Mouse (Mus musculus): Measurements from ENCODE around the gene Gm20388. TPM values are rescaled to one million over a fixed set of nuclear protein-coding genes. Genes with fewer than 3 reads are reported as not detected.

The Gm20388 gene
- total RNA-seq, 1 experiment = 27.0 TPM

GRCm38 (mm10) chr8:122198378-122199025, 2287.9 kb downstream of the Gm20388 start:
- in situ Hi-C loops (cut with MboI; ENCODE audit: low sequenced_read_pairs in 2 of 2, unreplicated experiment in 2 of 2) = no loop called here
- H3K9me3 ChIP-seq (ENCODE audit: control insufficient read depth, insufficient read depth, low read depth, low read length) = no peaks in the 10 kb centered on the region

GRCm38 (mm10) chr8:122199191-122199590, 2288.6 kb downstream of the Gm20388 start:
- no peak overlapping the region for H3K4me3 ChIP-seq (ENCODE audit: insufficient read depth in 1 of 2, low read depth in 1 of 2, low read length in 2 of 2, poor library complexity in 1 of 2, severe bottlenecking in 1 of 2)
- H3K9ac ChIP-seq (ENCODE audit: insufficient read depth, low read depth, low read length, poor library complexity, severe bottlenecking) = no peak overlapping the region
- in situ Hi-C loops (cut with MboI; ENCODE audit: low sequenced_read_pairs in 2 of 2, unreplicated experiment in 2 of 2) = no loop called here
- no peaks in the 10 kb centered on the region for H3K4me1 ChIP-seq (ENCODE audit: control insufficient read depth in 2 of 2, insufficient read depth in 2 of 2, low read length in 2 of 2, poor library complexity in 1 of 2)
- no peak for TF ChIP-seq HCFC1 (IDR thresholded peaks at IDR 0.05; ENCODE audit: borderline replicate concordance, insufficient read depth, low read length)
- TF ChIP-seq CHD2 (IDR thresholded peaks at IDR 0.05; ENCODE audit: low read depth, low read length) = no peak
- no peak for TF ChIP-seq MAFK (IDR thresholded peaks at IDR 0.05; ENCODE audit: insufficient read depth, low read depth, low read length)
- TF ChIP-seq ZC3H11A (IDR thresholded peaks at IDR 0.05; ENCODE audit: borderline replicate concordance, low read depth, low read length) = no peak
- TF ChIP-seq ZNF384 (IDR thresholded peaks at IDR 0.05; ENCODE audit: low read depth, low read length) = no peak
- no peaks in the 10 kb centered on the region for H3K9me3 ChIP-seq (ENCODE audit: control insufficient read depth, insufficient read depth, low read depth, low read length)
- no peak for DNase-seq (ENCODE audit: low read depth, low spot score)
- H3K27ac ChIP-seq (ENCODE audit: insufficient read depth, low read depth, low read length, poor library complexity, severe bottlenecking) = no peak overlapping the region
- H3K36me3 ChIP-seq (ENCODE audit: control insufficient read depth, insufficient read depth, low read length, poor library complexity, severe bottlenecking) = no peaks in the 10 kb centered on the region

More at GRCm38 (mm10) chr8:122198378-122199025, 2287.9 kb downstream of the Gm20388 start:
- Histone ChIP-seq H3K27ac (ENCODE audit: insufficient read depth, low read depth, low read length, poor library complexity, severe bottlenecking) (no peak overlapping the region), H3K36me3 (ENCODE audit: control insufficient read depth, insufficient read depth, low read length, poor library complexity, severe bottlenecking) (no peaks in the 10 kb centered on the region), H3K9ac (ENCODE audit: insufficient read depth, low read depth, low read length, poor library complexity, severe bottlenecking) (no peak overlapping the region), H3K4me1 (ENCODE audit: control insufficient read depth in 2 of 2, insufficient read depth in 2 of 2, low read length in 2 of 2, poor library complexity in 1 of 2) (no peaks in the 10 kb centered on the region), H3K4me3 (ENCODE audit: insufficient read depth in 1 of 2, low read depth in 1 of 2, low read length in 2 of 2, poor library complexity in 1 of 2, severe bottlenecking in 1 of 2) (no peak overlapping the region)
- TF ChIP-seq CHD2 (IDR thresholded peaks at IDR 0.05; ENCODE audit: low read depth, low read length) = no peak
- no peak for TF ChIP-seq HCFC1 (IDR thresholded peaks at IDR 0.05; ENCODE audit: borderline replicate concordance, insufficient read depth, low read length)
- TF ChIP-seq ZC3H11A (IDR thresholded peaks at IDR 0.05; ENCODE audit: borderline replicate concordance, low read depth, low read length) = no peak
- no peak for TF ChIP-seq MAFK (IDR thresholded peaks at IDR 0.05; ENCODE audit: insufficient read depth, low read depth, low read length)
- no peak for DNase-seq (ENCODE audit: low read depth, low spot score)

GRCm38 (mm10) chr8:122199841-122200240, 2289.2 kb downstream of the Gm20388 start:
- no peak for DNase-seq (ENCODE audit: low read depth, low spot score)
- in situ Hi-C loops (cut with MboI; ENCODE audit: low sequenced_read_pairs in 2 of 2, unreplicated experiment in 2 of 2) = no loop called here
- H3K36me3 ChIP-seq (ENCODE audit: control insufficient read depth, insufficient read depth, low read length, poor library complexity, severe bottlenecking) = no peaks in the 10 kb centered on the region
- H3K27ac ChIP-seq (ENCODE audit: insufficient read depth, low read depth, low read length, poor library complexity, severe bottlenecking) = no peak overlapping the region
- no peak overlapping the region for H3K9ac ChIP-seq (ENCODE audit: insufficient read depth, low read depth, low read length, poor library complexity, severe bottlenecking)
- no peaks in the 10 kb centered on the region for H3K4me1 ChIP-seq (ENCODE audit: control insufficient read depth in 2 of 2, insufficient read depth in 2 of 2, low read length in 2 of 2, poor library complexity in 1 of 2)
- H3K4me3 ChIP-seq (ENCODE audit: insufficient read depth in 1 of 2, low read depth in 1 of 2, low read length in 2 of 2, poor library complexity in 1 of 2, severe bottlenecking in 1 of 2) = no peak overlapping the region
- H3K9me3 ChIP-seq (ENCODE audit: control insufficient read depth, insufficient read depth, low read depth, low read length) = no peaks in the 10 kb centered on the region
- no peak for TF ChIP-seq HCFC1 (IDR thresholded peaks at IDR 0.05; ENCODE audit: borderline replicate concordance, insufficient read depth, low read length)
- no peak for TF ChIP-seq MAFK (IDR thresholded peaks at IDR 0.05; ENCODE audit: insufficient read depth, low read depth, low read length)
- TF ChIP-seq CHD2 (IDR thresholded peaks at IDR 0.05; ENCODE audit: low read depth, low read length) = no peak
- TF ChIP-seq ZC3H11A (IDR thresholded peaks at IDR 0.05; ENCODE audit: borderline replicate concordance, low read depth, low read length) = no peak
- TF ChIP-seq ZNF384 (IDR thresholded peaks at IDR 0.05; ENCODE audit: low read depth, low read length) = no peak

GRCm38 (mm10) chr8:122211591-122211990, 2300.9 kb downstream of the Gm20388 start:
- TF ChIP-seq CHD2 (IDR thresholded peaks at IDR 0.05; ENCODE audit: low read depth, low read length) (no peak), ZC3H11A (IDR thresholded peaks at IDR 0.05; ENCODE audit: borderline replicate concordance, low read depth, low read length) (no peak)
- H3K9me3 ChIP-seq (ENCODE audit: control insufficient read depth, insufficient read depth, low read depth, low read length) = no peaks in the 10 kb centered on the region
- in situ Hi-C loops (cut with MboI; ENCODE audit: low sequenced_read_pairs in 2 of 2, unreplicated experiment in 2 of 2) = no loop called here

GRCm38 (mm10) chr8:122215630-122216029, 2305.0 kb downstream of the Gm20388 start:
- no peak for TF ChIP-seq CHD2 (IDR thresholded peaks at IDR 0.05; ENCODE audit: low read depth, low read length)
- no peak for TF ChIP-seq ZNF384 (IDR thresholded peaks at IDR 0.05; ENCODE audit: low read depth, low read length)
- no peak for TF ChIP-seq HCFC1 (IDR thresholded peaks at IDR 0.05; ENCODE audit: borderline replicate concordance, insufficient read depth, low read length)
- TF ChIP-seq ZC3H11A (IDR thresholded peaks at IDR 0.05; ENCODE audit: borderline replicate concordance, low read depth, low read length) = no peak
- no peak for TF ChIP-seq MAFK (IDR thresholded peaks at IDR 0.05; ENCODE audit: insufficient read depth, low read depth, low read length)
- Histone ChIP-seq H3K36me3 (ENCODE audit: control insufficient read depth, insufficient read depth, low read length, poor library complexity, severe bottlenecking) (no peaks in the 10 kb centered on the region), H3K4me3 (ENCODE audit: insufficient read depth in 1 of 2, low read depth in 1 of 2, low read length in 2 of 2, poor library complexity in 1 of 2, severe bottlenecking in 1 of 2) (no peak overlapping the region), H3K9ac (ENCODE audit: insufficient read depth, low read depth, low read length, poor library complexity, severe bottlenecking) (no peak overlapping the region), H3K27ac (ENCODE audit: insufficient read depth, low read depth, low read length, poor library complexity, severe bottlenecking) (no peak overlapping the region), H3K9me3 (ENCODE audit: control insufficient read depth, insufficient read depth, low read depth, low read length) (no peaks in the 10 kb centered on the region), H3K4me1 (ENCODE audit: control insufficient read depth in 2 of 2, insufficient read depth in 2 of 2, low read length in 2 of 2, poor library complexity in 1 of 2) (no peaks in the 10 kb centered on the region)
- in situ Hi-C loops (cut with MboI; ENCODE audit: low sequenced_read_pairs in 2 of 2, unreplicated experiment in 2 of 2) = no loop called here
- no peak for DNase-seq (ENCODE audit: low read depth, low spot score)

More at GRCm38 (mm10) chr8:122211591-122211990, 2300.9 kb downstream of the Gm20388 start:
- Histone ChIP-seq H3K9ac (ENCODE audit: insufficient read depth, low read depth, low read length, poor library complexity, severe bottlenecking) (no peak overlapping the region), H3K27ac (ENCODE audit: insufficient read depth, low read depth, low read length, poor library complexity, severe bottlenecking) (no peak overlapping the region), H3K4me3 (ENCODE audit: insufficient read depth in 1 of 2, low read depth in 1 of 2, low read length in 2 of 2, poor library complexity in 1 of 2, severe bottlenecking in 1 of 2) (no peak overlapping the region), H3K36me3 (ENCODE audit: control insufficient read depth, insufficient read depth, low read length, poor library complexity, severe bottlenecking) (no peaks in the 10 kb centered on the region), H3K4me1 (ENCODE audit: control insufficient read depth in 2 of 2, insufficient read depth in 2 of 2, low read length in 2 of 2, poor library complexity in 1 of 2) (no peaks in the 10 kb centered on the region)
- DNase-seq (ENCODE audit: low read depth, low spot score) = no peak
